Mouse (Mus musculus): ENCODE results near the gene Fkbp15. TPM values are rescaled to one million over a fixed set of nuclear protein-coding genes. Genes with fewer than 3 reads are reported as not detected.
"Not testable (repeated sequence)": the region's sequence is repeated elsewhere in the genome, so short reads cannot be mapped to it uniquely, and the experiment has no call there.

Gene Fkbp15
- total RNA-seq, 2 experiments from 2014 or later = 35.1 to 41.0 TPM

DNA sequence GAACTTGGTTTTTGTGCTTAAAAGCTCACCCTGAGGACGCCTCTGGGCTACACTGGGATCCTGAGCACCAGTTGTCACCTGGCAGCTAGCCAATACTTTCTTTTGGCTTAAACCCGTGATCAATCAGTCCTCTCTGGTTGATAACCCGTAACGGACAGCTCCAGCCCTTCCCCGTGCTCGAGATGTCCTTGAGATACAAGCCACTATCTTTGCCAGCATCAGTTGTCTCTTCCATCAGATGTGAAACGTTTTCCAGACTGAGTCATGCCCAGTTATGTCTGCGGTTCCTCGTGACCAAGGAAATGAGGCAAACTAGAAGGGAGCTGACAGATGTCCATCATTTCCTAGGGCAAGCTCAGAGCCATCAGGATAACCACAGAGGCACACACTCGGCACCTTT, 93.2 kb downstream of the Fkbp15 start:
- TF ChIP-seq CTCF (IDR thresholded peaks at IDR 0.05) = no peak
- Histone ChIP-seq H3K4me3 (no peak overlapping the region), H3K27ac (no peak overlapping the region)
- intact Hi-C loops (cut with DNase I) = no loop called here
- DNase-seq (ENCODE audit: extremely low spot score in 1 of 2, low spot score in 2 of 2) = no peak

GRCm38 (mm10) chr4:62266016-62266415, 94.3 kb downstream of the Fkbp15 start:
- DNase-seq (ENCODE audit: extremely low spot score in 1 of 2, low spot score in 2 of 2); H3K4me3 ChIP-seq; H3K27ac ChIP-seq; intact Hi-C loops (cut with DNase I): not testable (repeated sequence)

GRCm38 (mm10) chr4:62265154-62265836, 95.1 kb downstream of the Fkbp15 start:
- no peak for DNase-seq (ENCODE audit: extremely low spot score in 1 of 2, low spot score in 2 of 2)
- no peak overlapping the region for H3K4me3 ChIP-seq
- H3K27ac ChIP-seq = no peak overlapping the region
- no peak for TF ChIP-seq CTCF (IDR thresholded peaks at IDR 0.05)
- intact Hi-C loops (cut with DNase I) = no loop called here

- DNase-seq (ENCODE audit: extremely low spot score in 1 of 2, low spot score in 2 of 2) = no peak
- intact Hi-C loops (cut with DNase I) = no loop called here
- TF ChIP-seq CTCF (IDR thresholded peaks at IDR 0.05) = peak; percentile 68
- H3K4me3 ChIP-seq = no peak overlapping the region
- H3K27ac ChIP-seq = no peak overlapping the region
These were observed 97.1 kb downstream of the Fkbp15 start for GRCm38 (mm10) chr4:62263133-62263844.

DNA sequence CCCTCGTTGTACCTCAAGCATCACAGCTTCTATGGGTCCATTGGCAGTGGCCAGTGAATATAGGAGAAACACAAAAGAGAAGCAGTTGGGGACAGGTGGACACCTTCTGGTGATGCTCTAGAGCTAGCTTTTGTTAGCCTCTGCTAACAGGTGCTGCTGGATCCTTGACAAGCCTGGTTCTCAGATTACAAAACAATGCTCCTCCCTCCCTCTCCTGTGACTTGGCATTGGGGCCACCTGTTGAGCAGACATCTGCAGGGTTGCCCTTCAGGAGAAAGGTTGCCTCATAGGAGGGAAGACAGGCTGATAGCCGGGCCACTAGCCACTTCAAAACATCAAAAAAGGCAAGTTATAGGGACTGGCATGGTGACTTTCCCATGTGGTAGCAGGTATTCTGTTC, 98.1 kb downstream of the Fkbp15 start, which contains the start of gene Slc31a2:
TSS of gene Slc31a2 (plus strand) at position 287 of the 400 bp plus-strand sequence.
- no peak for TF ChIP-seq CTCF (IDR thresholded peaks at IDR 0.05)
- DNase-seq (ENCODE audit: extremely low spot score in 1 of 2, low spot score in 2 of 2) = no peak
- no peak within 1 kb of the TSS for H3K4me3 ChIP-seq
- no peak within 1 kb of the TSS for H3K27ac ChIP-seq
- intact Hi-C loops (cut with DNase I) = no loop called here

DNA sequence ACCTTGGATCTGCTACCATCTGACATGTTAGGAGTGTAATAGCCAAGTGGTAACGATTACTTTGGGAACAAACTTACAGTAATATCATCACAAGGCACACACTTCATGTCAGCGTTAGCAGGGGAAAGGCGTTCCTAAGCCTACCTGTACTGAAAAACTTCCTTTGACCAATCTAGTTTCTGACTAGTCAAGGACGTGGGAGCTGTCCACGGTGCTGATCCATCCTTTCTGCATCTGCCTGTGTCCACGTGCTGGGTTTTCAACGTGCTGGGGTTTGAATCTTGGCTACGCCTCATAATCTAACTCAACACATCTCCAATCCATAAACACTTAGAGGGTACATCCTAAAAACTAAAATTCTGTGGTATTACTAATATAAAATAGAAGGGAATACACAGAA, 103.4 kb downstream of the Fkbp15 start:
- no peak for TF ChIP-seq CTCF (IDR thresholded peaks at IDR 0.05)
- Histone ChIP-seq H3K27ac (no peak overlapping the region), H3K4me3 (no peak overlapping the region)
- intact Hi-C loops (cut with DNase I) = no loop called here
- no peak for DNase-seq (ENCODE audit: extremely low spot score in 1 of 2, low spot score in 2 of 2)

- TF ChIP-seq CTCF (IDR thresholded peaks at IDR 0.05) = no peak
- Histone ChIP-seq H3K27ac (no peak overlapping the region), H3K4me3 (no peak overlapping the region)
- no peak for DNase-seq (ENCODE audit: extremely low spot score in 1 of 2, low spot score in 2 of 2)
- intact Hi-C loops (cut with DNase I) = no loop called here
These were observed 105.8 kb downstream of the Fkbp15 start for GRCm38 (mm10) chr4:62254551-62254950.

DNA sequence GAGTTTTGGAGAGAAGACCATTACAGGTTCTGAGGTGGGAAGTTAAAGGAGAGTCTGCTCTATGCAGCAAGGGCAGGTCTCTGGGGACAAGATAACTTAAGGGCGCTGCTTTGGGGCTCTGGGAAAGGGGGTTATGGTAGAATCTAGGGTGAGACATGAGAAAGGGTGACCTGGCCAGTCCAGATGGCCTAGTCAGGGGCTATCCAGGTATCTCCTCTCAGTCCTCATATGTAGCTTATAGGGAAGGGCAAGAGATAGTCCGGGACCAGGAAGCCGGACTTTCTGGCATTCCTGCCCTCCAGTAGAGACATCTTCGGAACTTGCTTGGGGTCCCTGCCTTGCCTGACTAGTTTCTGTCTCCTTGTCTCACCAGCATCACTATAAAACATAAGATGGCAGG, 108.6 kb downstream of the Fkbp15 start:
- DNase-seq (ENCODE audit: extremely low spot score in 1 of 2, low spot score in 2 of 2) = no peak
- TF ChIP-seq CTCF (IDR thresholded peaks at IDR 0.05) = no peak
- intact Hi-C loops (cut with DNase I) = no loop called here
- Histone ChIP-seq H3K27ac (no peak overlapping the region), H3K4me3 (no peak overlapping the region)

DNA sequence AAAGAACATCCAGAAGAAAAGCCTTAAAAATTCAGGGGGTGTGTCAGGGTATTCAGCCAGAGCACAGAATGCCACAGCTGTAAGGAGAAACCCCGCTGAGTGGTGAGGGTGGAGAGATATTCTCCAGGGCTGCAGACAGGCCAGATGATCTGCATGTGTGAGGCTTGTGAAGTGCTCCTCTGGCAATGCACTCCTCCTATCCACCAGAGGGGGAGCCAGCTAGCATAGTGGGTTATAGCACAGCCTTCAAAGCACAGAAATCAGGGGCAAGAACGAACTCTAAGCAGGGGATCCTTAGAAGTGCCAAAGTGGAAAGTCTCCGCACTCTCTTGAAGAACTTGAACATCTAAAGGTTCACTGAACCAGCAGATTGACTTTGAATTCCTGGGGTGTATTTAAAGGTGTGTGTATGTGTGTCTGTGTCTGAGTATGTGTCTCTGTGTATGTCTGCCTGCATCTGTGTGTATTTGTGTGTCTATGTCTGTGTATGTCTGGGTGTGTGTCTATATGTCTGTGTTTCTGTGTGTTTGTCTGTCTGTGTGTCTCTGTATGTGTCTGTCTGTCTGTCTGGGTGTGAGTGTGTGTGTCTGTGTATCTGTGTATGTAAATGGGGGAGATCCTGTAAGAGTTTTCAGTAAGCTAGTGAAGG, 109.3 kb downstream of the Fkbp15 start:
- Histone ChIP-seq H3K27ac (no peak overlapping the region), H3K4me3 (no peak overlapping the region)
- intact Hi-C loops (cut with DNase I) = no loop called here
- TF ChIP-seq CTCF (IDR thresholded peaks at IDR 0.05) = peak; percentile 42
- DNase-seq (ENCODE audit: extremely low spot score in 1 of 2, low spot score in 2 of 2) = no peak

Other genes with a start within 250 kb of the Fkbp15 start
- gene Mup21, start 209.7 kb downstream of the Fkbp15 start, total RNA-seq (2021) = not detected
- gene Zfp37, start 129.5 kb downstream of the Fkbp15 start, total RNA-seq (2021) = 10 to 100 TPM; 20.6 TPM
- gene Slc31a2, start 98.0 kb downstream of the Fkbp15 start, total RNA-seq (2021) = 1 to 10 TPM; 8.0 to 8.4 TPM
- 10 to 100 TPM; 11.8 to 12.9 TPM for gene Slc31a1, start 179 bp upstream of the Fkbp15 start, total RNA-seq (2021)
- 10 to 100 TPM; 42.3 to 43.4 TPM for gene Cdc26, start 48.1 kb upstream of the Fkbp15 start, total RNA-seq (2021)
- 10 to 100 TPM; 12.1 to 14.4 TPM for gene Prpf4, start 48.2 kb upstream of the Fkbp15 start, total RNA-seq (2021)
- not detected for gene Rnf183, start 74.7 kb upstream of the Fkbp15 start, total RNA-seq (2021)
- 1 to 10 TPM; 6.9 to 8.8 TPM for gene Wdr31, start 110.3 kb upstream of the Fkbp15 start, total RNA-seq (2021)
- under 1 TPM; 0.38 to 0.40 TPM for gene Bspry, start 119.5 kb upstream of the Fkbp15 start, total RNA-seq (2021)
- 10 to 100 TPM in 1 of 2 experiments, 1 to 10 TPM in 1; 8.3 to 10.3 TPM for gene Hdhd3, start 142.9 kb upstream of the Fkbp15 start, total RNA-seq (2021)
- 10 to 100 TPM; 32.1 to 34.0 TPM for gene Alad, start 159.4 kb upstream of the Fkbp15 start, total RNA-seq (2021)
- gene Pole3, start 164.5 kb upstream of the Fkbp15 start, total RNA-seq (2021) = 10 to 100 TPM; 20.4 to 21.5 TPM
- under 1 TPM; 0.19 to 0.63 TPM for gene 4933430I17Rik, start 164.8 kb upstream of the Fkbp15 start, total RNA-seq (2021)
- 10 to 100 TPM; 25.8 to 27.3 TPM for gene Rgs3, start 199.3 kb upstream of the Fkbp15 start, total RNA-seq (2021)